Mouse (Mus musculus) testis, adult 2 months (tissue): ENCODE measurements around the gene Pds5a.

Source experiments
- CTCF ChIP-seq: fragments of 200-500 bp; IDR thresholded peaks from 2 replicates; pipeline ENCODE4 v1.5.1; 2012; ENCODE audit warnings: low read depth, mild to moderate bottlenecking, inconsistent platforms, low read length, moderate library complexity; ENCODE audit not compliant: control insufficient read depth, insufficient read depth, insufficient replicate concordance
- POLR2A ChIP-seq: fragments of 200-500 bp; IDR thresholded peaks from 2 replicates; pipeline ENCODE4 v1.6.1; 2012; ENCODE audit warnings: low read depth, mild to moderate bottlenecking, inconsistent platforms, low read length, moderate library complexity; ENCODE audit not compliant: control insufficient read depth

- TF ChIP-seq POLR2A, result no peak
- no peak for TF ChIP-seq CTCF
These were observed 59.2 kb downstream of the Pds5a start for GRCm38 (mm10) chr5:65638896-65639295.
